Mouse (Mus musculus): ENCODE results near the gene Sptssb.

DNA sequence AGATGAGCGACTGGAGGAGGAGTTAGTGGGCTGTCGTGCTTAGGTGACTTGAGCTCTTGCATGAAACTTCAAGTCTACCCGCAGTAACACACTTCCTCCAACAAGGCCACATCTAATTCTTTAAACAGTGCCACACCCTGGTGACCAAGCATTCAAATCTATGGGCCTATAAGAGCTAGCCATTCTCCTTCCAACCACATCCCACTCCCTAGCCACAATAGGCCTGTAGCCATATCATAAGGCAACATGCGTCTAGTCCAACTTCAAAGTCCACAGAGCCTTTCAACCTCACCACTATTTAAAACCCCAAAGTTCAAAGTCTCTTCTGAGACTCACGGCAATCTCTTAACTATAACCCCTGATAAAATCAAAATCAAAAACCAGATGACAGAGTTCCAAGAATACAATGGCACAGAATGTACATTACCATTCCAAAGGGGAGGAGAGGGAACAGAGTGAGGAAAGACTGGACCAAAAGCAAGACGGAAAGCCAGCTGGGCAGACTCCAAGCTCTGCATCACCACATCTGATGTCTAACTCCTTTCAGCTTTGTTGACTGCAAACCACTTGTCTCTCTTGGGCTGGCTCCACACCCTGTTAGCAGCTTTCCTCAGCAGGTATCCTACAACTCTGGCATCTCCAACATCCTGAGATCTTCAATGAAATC lies 13.1 kb upstream of the Sptssb start:
- TF ChIP-seq CTCF (IDR thresholded peaks at IDR 0.05; ENCODE audit: extremely low read depth, insufficient read depth, low read length), result no peak
- no peak for TF ChIP-seq POLR2A (IDR thresholded peaks at IDR 0.05; ENCODE audit: extremely low read depth, insufficient read depth, low read length)
